ENCODE assay signal across 28 mouse cellular contexts in the genomic region with DNA sequence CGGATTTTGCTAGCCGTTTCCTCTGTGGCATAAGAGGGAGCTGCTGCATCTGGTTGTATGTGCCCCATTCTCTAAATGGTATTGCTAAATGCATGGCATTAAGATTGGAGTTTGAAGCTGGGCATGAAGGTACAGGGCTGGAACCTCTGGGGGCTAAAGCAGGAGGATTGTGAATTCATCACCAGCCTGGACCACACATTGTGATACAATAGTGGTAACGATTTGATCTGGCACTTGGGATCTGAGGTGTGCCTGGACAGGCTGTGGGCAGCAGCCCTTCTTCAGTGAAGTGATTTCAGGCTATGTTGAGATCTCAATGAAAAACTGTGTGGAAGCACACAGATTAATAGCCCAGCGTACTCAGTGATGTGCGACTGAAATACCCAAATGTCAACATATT. TPM values are rescaled to one million over a fixed set of nuclear protein-coding genes. Genes with fewer than 3 reads are reported as not detected.
DNase-seq lines count a peak whose midpoint lies in the region; ATAC-seq and TF ChIP-seq lines count a peak whose summit lies in the region.
"Had no signal": no experiment of that assay in that cellular context is flagged by ENCODE, and none has a peak within 500 bp of the region (broad histone marks: within the 10 kb centered on the region; RNA-seq: fewer than 3 reads in every experiment).

No protein-coding gene starts in this region.

- peak overlapping the region; percentile 83 for H3K27ac ChIP-seq in cerebellum, adult 2 months (ENCODE audit: insufficient read depth, low read length)
- no peak overlapping the region for H3K27ac ChIP-seq in hindbrain, embryonic 15.5 days (replicated peaks)
- no peak overlapping the region for H3K27ac ChIP-seq in hindbrain, embryonic 12.5 days
- no peak overlapping the region for H3K27ac ChIP-seq in midbrain, embryonic 14.5 days (replicated peaks; ENCODE audit: low read depth, low read length)
- no peak overlapping the region for H3K27ac ChIP-seq in midbrain, embryonic 16.5 days (ENCODE audit: low read length)
- H3K27ac ChIP-seq: embryonic facial prominence, embryonic 13.5 days; forebrain, embryonic 10.5 days; heart, embryonic 13.5 days; kidney, postnatal 0 days; limb, embryonic 12.5 days; liver, embryonic 15.5 days; stomach, postnatal 0 days had no signal

- H3K27me3 ChIP-seq in cerebellum, adult 2 months (ENCODE audit: control insufficient read depth, insufficient read depth, low read length) = no peaks in the 10 kb centered on the region
- H3K27me3 ChIP-seq in hindbrain, embryonic 15.5 days = no peaks in the 10 kb centered on the region
- H3K27me3 ChIP-seq in hindbrain, embryonic 12.5 days = no peaks in the 10 kb centered on the region
- no peaks in the 10 kb centered on the region for H3K27me3 ChIP-seq in midbrain, embryonic 14.5 days (ENCODE audit: control insufficient read depth, insufficient read depth, low read length)
- no peaks in the 10 kb centered on the region for H3K27me3 ChIP-seq in midbrain, embryonic 16.5 days (ENCODE audit: control insufficient read depth, insufficient read depth, low read depth, low read length)
- H3K27me3 ChIP-seq: embryonic facial prominence, embryonic 13.5 days; heart, embryonic 13.5 days; liver, embryonic 15.5 days; Patski had no signal

- 54% methylated on average over 5 of the region's 5 CpGs for WGBS in cerebellum, adult 2 months
- 81% methylated on average over 5 of the region's 5 CpGs for WGBS in hindbrain, embryonic 15.5 days
- 87% methylated on average over 5 of the region's 5 CpGs for WGBS in hindbrain, embryonic 12.5 days
- WGBS in midbrain, embryonic 14.5 days = 77% methylated on average over 5 of the region's 5 CpGs
- WGBS in midbrain, embryonic 16.5 days = 73% methylated on average over 5 of the region's 5 CpGs

- TF ChIP-seq POLR2A in cerebellum, adult 2 months (IDR thresholded peaks at IDR 0.05; ENCODE audit: borderline replicate concordance, insufficient read depth, low read length) = no peak

- no peak for ATAC-seq in cerebellum, adult (ENCODE audit: insufficient number of reproducible peaks, low FRiP score, low TSS enrichment)
- no peak for ATAC-seq in hindbrain, embryonic 15.5 days (ENCODE audit: low FRiP score, low read depth)
- ATAC-seq in hindbrain, embryonic 12.5 days (ENCODE audit: low FRiP score) = no peak
- no peak for ATAC-seq in midbrain, embryonic 14.5 days (ENCODE audit: low FRiP score, low TSS enrichment)
- no peak for ATAC-seq in midbrain, embryonic 16.5 days
- ATAC-seq: forebrain, embryonic 16.5 days; intestine, embryonic 16.5 days; Patski had no signal

- no peaks in the 10 kb centered on the region for H3K9me3 ChIP-seq in hindbrain, embryonic 15.5 days
- no peaks in the 10 kb centered on the region for H3K9me3 ChIP-seq in hindbrain, embryonic 12.5 days (replicated peaks)
- H3K9me3 ChIP-seq in midbrain, embryonic 14.5 days (ENCODE audit: control insufficient read depth, low read length) = no peaks in the 10 kb centered on the region
- no peaks in the 10 kb centered on the region for H3K9me3 ChIP-seq in midbrain, embryonic 16.5 days (replicated peaks; ENCODE audit: control insufficient read depth, low read length, poor library complexity, severe bottlenecking)
- H3K9me3 ChIP-seq: embryonic facial prominence, embryonic 13.5 days; forebrain, embryonic 10.5 days; heart, embryonic 13.5 days; limb, embryonic 12.5 days; liver, embryonic 15.5 days had no signal

- no peaks in the 10 kb centered on the region for H3K36me3 ChIP-seq in hindbrain, embryonic 15.5 days
- no peaks in the 10 kb centered on the region for H3K36me3 ChIP-seq in hindbrain, embryonic 12.5 days
- H3K36me3 ChIP-seq in midbrain, embryonic 14.5 days (ENCODE audit: control insufficient read depth, insufficient read depth, low read length) = no peaks in the 10 kb centered on the region
- H3K36me3 ChIP-seq in midbrain, embryonic 16.5 days (ENCODE audit: control insufficient read depth, insufficient read depth, low read length) = no peaks in the 10 kb centered on the region
- H3K36me3 ChIP-seq: embryonic facial prominence, embryonic 13.5 days; forebrain, embryonic 10.5 days; heart, embryonic 13.5 days; limb, embryonic 12.5 days; liver, embryonic 15.5 days had no signal

- no peak overlapping the region for H3K9ac ChIP-seq in hindbrain, embryonic 15.5 days
- no peak overlapping the region for H3K9ac ChIP-seq in hindbrain, embryonic 12.5 days
- no peak overlapping the region for H3K9ac ChIP-seq in midbrain, embryonic 14.5 days (replicated peaks; ENCODE audit: low read length)
- no peak overlapping the region for H3K9ac ChIP-seq in midbrain, embryonic 16.5 days (ENCODE audit: low read depth, low read length)
- H3K9ac ChIP-seq: embryonic facial prominence, embryonic 13.5 days; heart, embryonic 13.5 days; limb, embryonic 12.5 days; liver, embryonic 15.5 days; lung, embryonic 14.5 days had no signal

- H3K4me3 ChIP-seq in cerebellum, adult 2 months (replicated peaks; ENCODE audit: insufficient read depth, low read depth, low read length) = peak overlapping the region; percentile 19
- no peak overlapping the region for H3K4me3 ChIP-seq in hindbrain, embryonic 15.5 days
- no peak overlapping the region for H3K4me3 ChIP-seq in hindbrain, embryonic 12.5 days
- H3K4me3 ChIP-seq in midbrain, embryonic 14.5 days (replicated peaks; ENCODE audit: low read depth, low read length) = no peak overlapping the region
- no peak overlapping the region for H3K4me3 ChIP-seq in midbrain, embryonic 16.5 days (ENCODE audit: low read depth, low read length)
- H3K4me3 ChIP-seq: embryonic facial prominence, embryonic 13.5 days; forebrain, embryonic 10.5 days; heart, embryonic 13.5 days; limb, embryonic 12.5 days; liver, embryonic 15.5 days had no signal

- TF ChIP-seq CTCF in cerebellum, adult 2 months (IDR thresholded peaks at IDR 0.05; ENCODE audit: borderline replicate concordance, insufficient read depth, low read depth, low read length) = no peak

- H3K4me2 ChIP-seq in hindbrain, embryonic 15.5 days = 0 out of 2 replicates have a peak overlapping the region, but pooled peaks have one; percentile 16
- no peak overlapping the region for H3K4me2 ChIP-seq in hindbrain, embryonic 12.5 days (replicated peaks)
- peak overlapping the region; percentile 14; the same call in 1 of the 2 replicates for H3K4me2 ChIP-seq in midbrain, embryonic 14.5 days (ENCODE audit: low read length)
- no peak overlapping the region for H3K4me2 ChIP-seq in midbrain, embryonic 16.5 days (ENCODE audit: low read length)
- H3K4me2 ChIP-seq: embryonic facial prominence, embryonic 13.5 days; heart, embryonic 13.5 days; limb, embryonic 12.5 days; liver, embryonic 15.5 days; lung, embryonic 14.5 days; midbrain, embryonic 11.5 days had no signal

- peak in 1 of 2 experiments; percentile 43 for DNase-seq in cerebellum, adult 2 months
- no peak for DNase-seq in midbrain, embryonic 14.5 days
- no peak for DNase-seq in frontal cortex, postnatal 36 days (ENCODE audit: low spot score in 2 of 2)
- DNase-seq: gastrocnemius, postnatal 14 days; heart, postnatal 14 days; kidney, adult 8-10 months; kidney, postnatal 4 days; layer of hippocampus, adult 9-11 months; lung, embryonic 14.5 days; lung, postnatal 14 days; right cerebral cortex, postnatal 4 days; thymus, adult 18-20 months; thymus, postnatal 36 days had no signal

- H3K4me1 ChIP-seq in cerebellum, adult 2 months (ENCODE audit: control insufficient read depth, insufficient read depth, low read length) = peaks cover 27% of the 10 kb centered on the region
- peaks cover 47% of the 10 kb centered on the region for H3K4me1 ChIP-seq in hindbrain, embryonic 15.5 days (replicated peaks)
- peaks cover 30% of the 10 kb centered on the region for H3K4me1 ChIP-seq in hindbrain, embryonic 12.5 days
- peaks cover 43% of the 10 kb centered on the region for H3K4me1 ChIP-seq in midbrain, embryonic 14.5 days (ENCODE audit: control insufficient read depth, insufficient read depth, low read length)
- H3K4me1 ChIP-seq in midbrain, embryonic 16.5 days (ENCODE audit: control insufficient read depth, insufficient read depth, low read length) = peaks cover 40% of the 10 kb centered on the region

RNA-seq across cellular contexts. Expression of a gene that starts 26.7 kb away (rescaled TPM):
- 36.2 and 39.2 TPM in 2 replicates for polyA plus RNA-seq in cerebellum, adult 2 months (2012; rRNA removed)
- 22.7 and 23.6 TPM in 2 replicates for polyA plus RNA-seq in hindbrain, embryonic 15.5 days (2015; fragmentation: Nextera tagmentation; extraction: Ambion mirVana)
- 26.8 and 30.9 TPM in 2 replicates for polyA plus RNA-seq in hindbrain, embryonic 12.5 days (2016; fragmentation: Nextera tagmentation; extraction: Ambion mirVana)
- polyA plus RNA-seq in midbrain, embryonic 14.5 days (2014; fragmentation: Nextera tagmentation; extraction: Ambion mirVana) = 26.0 and 35.9 TPM in 2 replicates
- 22.7 and 25.3 TPM in 2 replicates for polyA plus RNA-seq in midbrain, embryonic 16.5 days (2015; fragmentation: Nextera tagmentation; extraction: Ambion mirVana)

RNA-seq across cellular contexts. Expression of a gene that starts 58.0 kb away (rescaled TPM):
- 67.2 and 74.5 TPM in 2 replicates for polyA plus RNA-seq in cerebellum, adult 2 months (2012; rRNA removed)
- polyA plus RNA-seq in hindbrain, embryonic 15.5 days (2015; fragmentation: Nextera tagmentation; extraction: Ambion mirVana) = 197 and 204 TPM in 2 replicates
- polyA plus RNA-seq in hindbrain, embryonic 12.5 days (2016; fragmentation: Nextera tagmentation; extraction: Ambion mirVana) = 280 and 291 TPM in 2 replicates
- 217 and 234 TPM in 2 replicates for polyA plus RNA-seq in midbrain, embryonic 14.5 days (2014; fragmentation: Nextera tagmentation; extraction: Ambion mirVana)
- polyA plus RNA-seq in midbrain, embryonic 16.5 days (2015; fragmentation: Nextera tagmentation; extraction: Ambion mirVana) = 208 and 215 TPM in 2 replicates

Comparison
In these comparisons a context has a peak if more than half of its experiments do, and no peak if none do; other contexts are left out.
1. H3K4me2 ChIP-seq: peak in hindbrain, embryonic 15.5 days (single experiment) and midbrain, embryonic 14.5 days (single experiment); none in hindbrain, embryonic 12.5 days (single experiment) and midbrain, embryonic 16.5 days (single experiment).